Mouse (Mus musculus): ENCODE measurements around the gene Foxf1. TPM values are rescaled to one million over a fixed set of nuclear protein-coding genes. Genes with fewer than 3 reads are reported as not detected.

Gene Foxf1
- polyA plus RNA-seq, 1 experiment from 2014 or later: 0.80 TPM

- H3K9me3 ChIP-seq (ENCODE audit: control insufficient read depth, low read length): peaks cover 6% of the 10 kb centered on the region
- 63% methylated on average over 13 of the region's 13 CpGs for WGBS
- no peaks in the 10 kb centered on the region for H3K4me1 ChIP-seq (ENCODE audit: control insufficient read depth in 2 of 2, insufficient read depth in 2 of 2, low read length in 2 of 2)
- H3K9ac ChIP-seq (ENCODE audit: low read length): no peak overlapping the region
- no peaks in the 10 kb centered on the region for H3K36me3 ChIP-seq (ENCODE audit: control insufficient read depth, insufficient read depth, low read length)
- peaks cover 36% of the 10 kb centered on the region for H3K27me3 ChIP-seq (ENCODE audit: control insufficient read depth, insufficient read depth, low read length)
- no peak overlapping the region for H3K4me3 ChIP-seq (ENCODE audit: control insufficient read depth in 1 of 2, insufficient read depth in 1 of 2, low read depth in 1 of 2, low read length in 2 of 2)
- H3K27ac ChIP-seq (replicated peaks in 1 of 2; ENCODE audit: control insufficient read depth in 1 of 2, insufficient read depth in 1 of 2, low read depth in 2 of 2, low read length in 2 of 2): no peak overlapping the region
- no peak overlapping the region for H3K4me2 ChIP-seq (ENCODE audit: low read length)
- no peak for ATAC-seq (ENCODE audit: insufficient number of reproducible peaks, insufficient read depth, low FRiP score, low read depth)
Measured at GRCm38 (mm10) chr8:121063649-121064048, 20.5 kb upstream of the Foxf1 start.

DNA sequence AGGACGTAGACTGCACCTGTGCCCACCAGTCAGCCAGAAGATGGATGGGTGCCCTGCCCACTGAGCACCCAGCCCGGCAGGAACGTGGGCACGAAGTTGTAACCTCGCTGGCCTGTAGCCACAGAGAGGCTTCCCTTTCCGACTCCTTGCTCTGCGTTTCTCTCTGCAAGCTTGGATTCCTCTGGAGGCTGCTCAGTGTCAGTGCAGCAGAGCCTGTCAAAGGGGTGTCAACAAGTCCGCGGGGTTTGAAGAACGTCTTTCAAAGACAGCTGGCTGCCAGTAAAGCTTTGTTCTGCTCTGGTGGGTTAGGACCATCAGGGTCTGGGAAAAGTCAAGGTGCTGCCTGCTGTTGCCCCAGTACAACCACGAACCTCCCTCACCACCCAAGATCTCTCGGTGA, 12.7 kb upstream of the Foxf1 start:
- H3K27me3 ChIP-seq (ENCODE audit: control insufficient read depth, insufficient read depth, low read length): peaks cover 87% of the 10 kb centered on the region
- no peak overlapping the region for H3K4me2 ChIP-seq (ENCODE audit: low read length)
- no peak overlapping the region for H3K4me3 ChIP-seq (ENCODE audit: control insufficient read depth in 1 of 2, insufficient read depth in 1 of 2, low read depth in 1 of 2, low read length in 2 of 2)
- H3K9ac ChIP-seq (ENCODE audit: low read length): no peak overlapping the region
- no peaks in the 10 kb centered on the region for H3K9me3 ChIP-seq (ENCODE audit: control insufficient read depth, low read length)
- no peak overlapping the region for H3K27ac ChIP-seq (replicated peaks in 1 of 2; ENCODE audit: control insufficient read depth in 1 of 2, insufficient read depth in 1 of 2, low read depth in 2 of 2, low read length in 2 of 2)
- WGBS: 2% methylated on average over 12 of the region's 12 CpGs
- H3K36me3 ChIP-seq (ENCODE audit: control insufficient read depth, insufficient read depth, low read length): no peaks in the 10 kb centered on the region
- ATAC-seq (ENCODE audit: insufficient number of reproducible peaks, insufficient read depth, low FRiP score, low read depth): no peak
- peaks cover 3 to 7% of the 10 kb centered on the region in 2 experiments; a peak in 2 of 4 replicates for H3K4me1 ChIP-seq (ENCODE audit: control insufficient read depth in 2 of 2, insufficient read depth in 2 of 2, low read length in 2 of 2)

GRCm38 (mm10) chr8:121072406-121073130, 11.6 kb upstream of the Foxf1 start:
- peaks cover 95% of the 10 kb centered on the region for H3K27me3 ChIP-seq (ENCODE audit: control insufficient read depth, insufficient read depth, low read length)
- H3K27ac ChIP-seq (replicated peaks in 1 of 2; ENCODE audit: control insufficient read depth in 1 of 2, insufficient read depth in 1 of 2, low read depth in 2 of 2, low read length in 2 of 2): no peak overlapping the region
- 15% methylated on average over 11 of the region's 11 CpGs for whole genome bisulfite sequencing
- no peak overlapping the region for H3K4me2 ChIP-seq (ENCODE audit: low read length)
- H3K36me3 ChIP-seq (ENCODE audit: control insufficient read depth, insufficient read depth, low read length): no peaks in the 10 kb centered on the region
- H3K9me3 ChIP-seq (ENCODE audit: control insufficient read depth, low read length): no peaks in the 10 kb centered on the region
- H3K9ac ChIP-seq (ENCODE audit: low read length): no peak overlapping the region
- no peak overlapping the region for H3K4me3 ChIP-seq (ENCODE audit: control insufficient read depth in 1 of 2, insufficient read depth in 1 of 2, low read depth in 1 of 2, low read length in 2 of 2)
- H3K4me1 ChIP-seq (ENCODE audit: control insufficient read depth in 2 of 2, insufficient read depth in 2 of 2, low read length in 2 of 2): peaks cover 3 to 7% of the 10 kb centered on the region in 2 experiments; a peak in 2 of 4 replicates
- ATAC-seq (ENCODE audit: insufficient number of reproducible peaks, insufficient read depth, low FRiP score, low read depth): no peak

GRCm38 (mm10) chr8:121073174-121074107, 10.7 kb upstream of the Foxf1 start:
- H3K4me1 ChIP-seq (ENCODE audit: control insufficient read depth in 2 of 2, insufficient read depth in 2 of 2, low read length in 2 of 2): peaks cover 3 to 7% of the 10 kb centered on the region in 2 experiments; a peak in 2 of 4 replicates
- ATAC-seq (ENCODE audit: insufficient number of reproducible peaks, insufficient read depth, low FRiP score, low read depth): no peak
- H3K9me3 ChIP-seq (ENCODE audit: control insufficient read depth, low read length): no peaks in the 10 kb centered on the region
- peak overlapping the region; percentile 34 for H3K4me2 ChIP-seq (ENCODE audit: low read length)
- H3K27ac ChIP-seq (replicated peaks in 1 of 2; ENCODE audit: control insufficient read depth in 1 of 2, insufficient read depth in 1 of 2, low read depth in 2 of 2, low read length in 2 of 2): no peak overlapping the region
- H3K9ac ChIP-seq (ENCODE audit: low read length): no peak overlapping the region
- WGBS: 1% methylated on average over 47 of the region's 48 CpGs
- H3K4me3 ChIP-seq (ENCODE audit: control insufficient read depth in 1 of 2, insufficient read depth in 1 of 2, low read depth in 1 of 2, low read length in 2 of 2): peak overlapping the region; percentile 8 to 21; a peak in 3 of 4 replicates
- no peaks in the 10 kb centered on the region for H3K36me3 ChIP-seq (ENCODE audit: control insufficient read depth, insufficient read depth, low read length)
- H3K27me3 ChIP-seq (ENCODE audit: control insufficient read depth, insufficient read depth, low read length): peaks cover 99% of the 10 kb centered on the region

DNA sequence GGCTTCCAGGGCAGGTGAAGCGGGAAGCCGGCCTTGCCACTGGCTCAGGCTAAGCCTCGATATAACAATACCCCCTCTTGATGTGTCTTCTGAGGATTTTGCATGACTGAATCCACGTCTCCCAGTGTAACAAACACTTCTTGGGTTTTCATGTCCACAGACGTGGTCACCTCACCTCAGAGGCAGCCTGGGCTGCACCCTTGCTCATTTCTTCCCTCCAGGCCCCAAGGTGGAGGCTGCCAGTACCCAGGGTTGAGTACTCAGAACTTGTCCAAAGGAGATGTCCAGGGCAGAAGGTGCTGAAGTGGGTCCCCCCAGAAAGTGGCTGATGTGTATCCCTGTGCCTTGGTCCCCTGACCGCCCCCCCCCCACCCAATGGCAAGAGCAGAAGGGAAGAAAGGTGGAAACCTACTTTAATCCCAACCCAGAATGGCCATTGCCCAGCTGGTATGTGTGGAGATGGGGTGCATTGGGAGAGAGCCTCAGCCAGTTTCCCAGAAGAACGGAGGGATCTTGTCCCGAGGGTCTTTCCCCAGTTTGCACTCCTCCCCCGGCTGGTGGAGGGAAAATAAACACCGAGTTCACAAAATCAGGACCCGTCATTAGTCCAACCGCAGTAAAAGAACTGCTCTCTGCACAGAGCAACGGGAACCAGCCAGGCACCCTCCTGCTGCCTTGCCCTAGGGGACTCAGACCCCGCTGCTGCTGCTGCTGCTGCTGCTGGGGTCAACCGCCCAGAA, 9.9 kb upstream of the Foxf1 start:
- H3K4me1 ChIP-seq (ENCODE audit: control insufficient read depth in 2 of 2, insufficient read depth in 2 of 2, low read length in 2 of 2): peaks cover 3 to 7% of the 10 kb centered on the region in 2 experiments; a peak in 2 of 4 replicates
- H3K27me3 ChIP-seq (ENCODE audit: control insufficient read depth, insufficient read depth, low read length): peaks cover 99% of the 10 kb centered on the region
- H3K4me2 ChIP-seq (ENCODE audit: low read length): no peak overlapping the region
- ATAC-seq (ENCODE audit: insufficient number of reproducible peaks, insufficient read depth, low FRiP score, low read depth): no peak
- H3K4me3 ChIP-seq (ENCODE audit: control insufficient read depth in 1 of 2, insufficient read depth in 1 of 2, low read depth in 1 of 2, low read length in 2 of 2): no peak overlapping the region
- no peaks in the 10 kb centered on the region for H3K9me3 ChIP-seq (ENCODE audit: control insufficient read depth, low read length)
- no peak overlapping the region for H3K9ac ChIP-seq (ENCODE audit: low read length)
- H3K36me3 ChIP-seq (ENCODE audit: control insufficient read depth, insufficient read depth, low read length): no peaks in the 10 kb centered on the region
- 5% methylated on average over 15 of the region's 15 CpGs for WGBS
- H3K27ac ChIP-seq (replicated peaks in 1 of 2; ENCODE audit: control insufficient read depth in 1 of 2, insufficient read depth in 1 of 2, low read depth in 2 of 2, low read length in 2 of 2): no peak overlapping the region

DNA sequence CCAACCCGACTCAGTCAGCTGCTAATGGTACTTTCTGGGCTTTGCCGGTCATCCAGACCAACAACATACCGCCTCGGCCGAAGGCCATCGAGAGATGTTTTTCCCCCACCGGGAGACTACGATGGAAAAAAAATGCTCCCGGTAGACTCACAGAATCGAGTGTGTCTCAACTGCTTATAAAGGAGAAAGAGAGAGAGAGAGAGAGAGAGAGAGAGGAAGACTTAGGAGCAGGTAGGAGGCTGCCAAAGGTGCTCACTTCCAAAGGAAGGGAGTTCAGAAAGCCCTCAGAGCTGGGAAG, 9.4 kb upstream of the Foxf1 start:
- Histone ChIP-seq H3K27me3 (ENCODE audit: control insufficient read depth, insufficient read depth, low read length) (peaks cover 99% of the 10 kb centered on the region), H3K4me2 (ENCODE audit: low read length) (no peak overlapping the region), H3K36me3 (ENCODE audit: control insufficient read depth, insufficient read depth, low read length) (no peaks in the 10 kb centered on the region), H3K9me3 (ENCODE audit: control insufficient read depth, low read length) (no peaks in the 10 kb centered on the region), H3K9ac (ENCODE audit: low read length) (no peak overlapping the region), H3K27ac (replicated peaks in 1 of 2; ENCODE audit: control insufficient read depth in 1 of 2, insufficient read depth in 1 of 2, low read depth in 2 of 2, low read length in 2 of 2) (no peak overlapping the region), H3K4me3 (ENCODE audit: control insufficient read depth in 1 of 2, insufficient read depth in 1 of 2, low read depth in 1 of 2, low read length in 2 of 2) (no peak overlapping the region), H3K4me1 (ENCODE audit: control insufficient read depth in 2 of 2, insufficient read depth in 2 of 2, low read length in 2 of 2) (peaks cover 3 to 7% of the 10 kb centered on the region in 2 experiments; a peak in 2 of 4 replicates)
- no peak for ATAC-seq (ENCODE audit: insufficient number of reproducible peaks, insufficient read depth, low FRiP score, low read depth)
- WGBS: 2% methylated on average over 10 of the region's 10 CpGs

DNA sequence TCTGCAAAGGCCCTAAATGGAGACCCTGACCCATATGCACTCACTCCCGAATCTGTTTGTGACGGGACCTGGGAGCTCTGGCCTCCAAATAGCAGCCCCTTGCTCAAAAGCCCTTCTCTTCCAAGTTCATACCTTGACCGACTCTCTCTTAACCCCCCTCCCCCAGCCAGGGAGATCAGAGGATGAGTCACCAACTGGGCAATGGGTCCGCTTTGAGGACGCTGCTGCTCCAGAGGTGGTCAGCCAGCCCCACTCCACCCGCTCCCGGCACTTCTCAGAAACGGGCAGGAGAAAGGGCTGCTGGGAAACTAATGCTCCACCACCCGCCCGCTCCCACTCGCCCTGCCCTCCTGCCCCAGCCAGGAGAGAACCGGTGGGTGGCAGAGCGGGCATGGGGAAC, 8.2 kb upstream of the Foxf1 start:
- no peaks in the 10 kb centered on the region for H3K9me3 ChIP-seq (ENCODE audit: control insufficient read depth, low read length)
- H3K4me2 ChIP-seq (ENCODE audit: low read length): no peak overlapping the region
- WGBS: 3% methylated on average over 13 of the region's 13 CpGs
- no peak overlapping the region for H3K9ac ChIP-seq (ENCODE audit: low read length)
- peaks cover 99% of the 10 kb centered on the region for H3K27me3 ChIP-seq (ENCODE audit: control insufficient read depth, insufficient read depth, low read length)
- peaks cover 3 to 7% of the 10 kb centered on the region in 2 experiments; a peak in 2 of 4 replicates for H3K4me1 ChIP-seq (ENCODE audit: control insufficient read depth in 2 of 2, insufficient read depth in 2 of 2, low read length in 2 of 2)
- no peak overlapping the region for H3K4me3 ChIP-seq (ENCODE audit: control insufficient read depth in 1 of 2, insufficient read depth in 1 of 2, low read depth in 1 of 2, low read length in 2 of 2)
- ATAC-seq (ENCODE audit: insufficient number of reproducible peaks, insufficient read depth, low FRiP score, low read depth): no peak
- no peaks in the 10 kb centered on the region for H3K36me3 ChIP-seq (ENCODE audit: control insufficient read depth, insufficient read depth, low read length)
- H3K27ac ChIP-seq (replicated peaks in 1 of 2; ENCODE audit: control insufficient read depth in 1 of 2, insufficient read depth in 1 of 2, low read depth in 2 of 2, low read length in 2 of 2): no peak overlapping the region

All from heart, embryonic 14.5 days (tissue).